Mouse (Mus musculus): ENCODE data around the gene Ttll8.

GRCm38 (mm10) chr15:88875625-88876081 is 78.6 kb downstream of the Ttll8 start:
- TF ChIP-seq POLR2A (IDR thresholded peaks at IDR 0.05; ENCODE audit: borderline replicate concordance, low read depth, low read length) (no peak), CTCF (IDR thresholded peaks at IDR 0.05; ENCODE audit: low read depth, low read length) (no peak)
